Mouse (Mus musculus): ENCODE data around the gene Rims3.
A peak's percentile ranks its signal among the peaks of the same experiment; 100 is the strongest.

Gene Rims3

DNA sequence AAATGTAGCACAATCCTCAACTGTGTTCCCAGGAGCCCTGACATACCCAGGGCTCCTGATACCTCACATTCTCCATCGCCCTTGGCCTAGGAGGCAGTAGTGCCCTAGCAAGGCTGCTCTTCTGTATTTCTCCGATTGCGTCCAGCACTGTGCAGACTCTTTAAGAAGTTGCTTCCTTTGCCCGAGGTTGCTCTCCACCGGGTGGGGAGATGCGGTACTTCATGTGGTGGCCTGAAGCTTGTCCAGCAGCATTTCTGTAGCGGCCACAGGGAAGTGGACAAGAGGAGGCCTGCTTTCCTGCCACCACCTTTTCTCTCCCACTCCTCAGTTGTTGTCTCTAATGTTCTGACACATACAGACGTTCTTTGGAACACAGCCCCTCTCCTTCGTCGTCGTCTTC lies 40.0 kb downstream of the Rims3 start:
- no peak for DNase-seq

GRCm38 (mm10) chr4:120895226-120895625 lies 40.6 kb downstream of the Rims3 start:
- no peak for DNase-seq

DNA sequence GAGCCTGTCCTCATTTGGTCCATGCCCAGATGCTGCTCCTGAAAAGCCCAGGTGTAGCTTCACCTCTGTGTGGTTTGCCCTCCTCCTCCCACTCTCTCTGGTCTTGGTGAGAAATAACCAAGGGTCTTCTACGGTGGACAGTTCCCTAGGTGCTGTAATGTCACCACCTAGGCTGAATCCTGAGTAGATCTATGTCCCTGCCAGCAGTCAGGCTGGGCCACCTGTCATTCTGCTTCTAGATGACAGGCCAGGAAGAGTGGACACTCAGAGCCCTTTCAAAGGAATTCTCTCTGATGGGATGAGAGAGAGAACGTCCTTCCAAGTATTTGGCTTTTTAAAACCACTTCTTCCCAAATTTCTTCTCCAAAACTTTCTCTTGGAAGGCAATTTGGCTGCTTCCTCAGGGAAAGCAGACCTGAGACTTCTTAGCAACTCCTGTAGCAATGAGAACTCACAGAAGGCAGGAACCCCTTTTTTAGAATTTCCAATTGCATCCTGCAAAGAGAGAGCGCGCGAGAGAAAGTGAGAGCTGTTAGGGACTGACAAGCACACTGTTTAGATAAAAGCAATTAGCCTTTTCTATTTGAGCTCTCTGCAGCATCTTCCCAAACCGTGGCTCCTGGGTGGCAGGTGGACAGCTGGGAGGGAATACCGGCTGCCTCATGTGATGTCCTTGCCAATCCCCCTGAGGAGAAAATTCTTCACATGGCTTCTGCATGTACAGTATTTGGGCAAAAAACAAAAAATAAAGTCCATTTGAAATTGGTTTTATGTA lies 41.4 kb downstream of the Rims3 start:
- DNase-seq = no peak

DNA sequence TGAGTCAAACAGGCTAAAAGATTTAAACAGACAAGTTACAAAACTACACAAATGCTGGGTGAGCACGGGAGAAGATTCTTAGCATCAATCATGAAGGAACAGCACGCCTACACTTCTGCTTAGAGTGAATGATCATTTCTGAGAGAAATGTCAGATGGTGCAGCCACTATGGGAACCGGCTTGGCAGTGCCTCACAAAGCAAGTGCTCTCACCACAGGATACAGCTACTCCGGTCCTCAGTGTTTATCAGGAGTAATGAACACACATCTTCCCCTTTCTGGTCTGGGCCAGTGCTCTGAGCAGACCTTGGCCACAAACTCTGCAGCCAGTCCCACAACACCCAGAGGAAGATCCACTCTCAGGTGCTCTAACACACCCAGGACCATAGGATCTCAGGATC lies 49.9 kb downstream of the Rims3 start:
- DNase-seq = no peak

GRCm38 (mm10) chr4:120905644-120906043 lies 51.0 kb downstream of the Rims3 start:
- DNase-seq = no peak

GRCm38 (mm10) chr4:120909558-120910150 lies 55.0 kb downstream of the Rims3 start:
- peak; percentile 56 for DNase-seq

DNA sequence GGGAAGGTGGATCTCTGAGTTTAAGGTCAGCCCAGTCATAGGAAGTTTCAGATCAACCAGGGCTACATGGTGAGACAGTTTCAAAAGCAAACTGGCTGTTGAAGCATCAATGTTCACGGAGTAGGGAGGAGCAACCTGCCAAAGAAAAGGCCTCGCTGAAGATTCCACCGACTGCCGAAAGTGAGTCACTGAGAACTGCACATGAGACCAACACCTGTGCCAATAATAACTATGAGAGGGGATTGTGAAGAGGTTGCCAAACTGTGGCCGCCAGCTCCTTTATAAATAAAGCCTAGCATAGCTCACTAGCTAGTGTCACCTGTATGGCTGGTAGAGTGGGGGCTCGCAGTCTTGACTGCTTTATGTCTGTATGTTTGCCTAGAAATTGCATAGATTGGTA lies 56.5 kb downstream of the Rims3 start:
- DNase-seq = no peak

GRCm38 (mm10) chr4:120912866-120913265 lies 58.2 kb downstream of the Rims3 start:
- DNase-seq = peak; percentile 26

DNA sequence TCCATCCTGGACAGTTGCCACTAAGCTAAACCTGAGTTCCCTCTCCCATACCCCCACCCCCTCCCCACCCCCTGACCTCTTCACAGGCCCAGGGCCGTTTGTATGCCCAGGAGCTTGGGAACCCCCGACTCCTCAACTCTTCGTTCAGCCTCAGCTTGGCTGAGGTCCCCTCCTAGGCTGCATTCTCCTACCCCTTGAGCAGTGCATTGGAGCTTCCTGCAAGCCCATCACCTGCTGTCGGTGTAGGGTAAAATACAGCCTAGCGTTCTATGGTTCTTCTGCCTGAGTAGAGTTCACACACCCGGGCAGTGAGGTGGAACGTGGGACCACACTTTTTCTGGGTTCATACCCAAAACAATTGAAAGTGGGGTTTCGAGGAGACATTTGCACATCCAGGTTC lies 58.8 kb downstream of the Rims3 start:
- DNase-seq = no peak

- DNase-seq = no peak
Observed at GRCm38 (mm10) chr4:120913861-120914260, 59.2 kb downstream of the Rims3 start.

DNA sequence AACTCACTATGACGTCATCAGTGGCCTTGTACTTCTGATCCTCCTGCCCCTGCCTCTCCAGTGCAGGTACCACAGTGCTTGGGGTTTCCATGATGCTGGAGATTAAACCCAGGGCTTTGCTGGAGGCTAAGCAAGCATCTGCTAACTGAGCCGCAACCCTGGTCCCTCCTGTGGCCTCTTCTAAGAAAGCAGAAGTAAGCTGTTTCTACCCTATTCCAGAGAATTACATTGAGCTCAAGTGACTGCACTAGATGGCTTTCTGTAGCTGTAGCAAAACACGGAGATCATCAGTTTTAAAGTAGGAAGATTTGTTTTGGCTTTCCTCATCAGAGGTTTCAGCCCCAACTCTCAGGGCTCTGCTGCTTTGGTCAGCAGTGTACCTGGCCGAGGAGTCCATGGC lies 59.9 kb downstream of the Rims3 start:
- DNase-seq = no peak

DNA sequence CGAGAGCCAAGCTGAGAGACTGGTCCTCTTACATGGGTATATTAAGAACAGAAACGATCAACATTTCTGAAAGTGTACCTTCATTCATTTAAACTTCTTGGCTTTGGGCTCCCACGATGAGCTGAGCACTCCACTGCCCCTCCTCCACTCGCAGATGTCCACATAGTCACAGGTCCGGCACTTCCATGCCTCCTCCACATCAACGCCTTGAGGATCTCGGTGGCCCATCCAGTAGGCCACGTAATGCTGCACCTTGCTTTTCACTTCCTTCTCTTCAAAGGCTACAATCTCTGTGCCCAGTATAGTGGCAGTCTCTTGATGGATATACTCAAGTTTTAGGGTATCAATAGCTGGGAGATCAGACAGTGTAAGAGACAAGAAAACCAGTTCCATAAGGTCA lies 66.8 kb downstream of the Rims3 start:
- DNase-seq = no peak

GRCm38 (mm10) chr4:120924554-120925299 lies 70.1 kb downstream of the Rims3 start, which contains the start of gene Exo5:
Gene Exo5 (minus strand): TSS chr4:120925017.
- peak; percentile 87 for DNase-seq

DNA sequence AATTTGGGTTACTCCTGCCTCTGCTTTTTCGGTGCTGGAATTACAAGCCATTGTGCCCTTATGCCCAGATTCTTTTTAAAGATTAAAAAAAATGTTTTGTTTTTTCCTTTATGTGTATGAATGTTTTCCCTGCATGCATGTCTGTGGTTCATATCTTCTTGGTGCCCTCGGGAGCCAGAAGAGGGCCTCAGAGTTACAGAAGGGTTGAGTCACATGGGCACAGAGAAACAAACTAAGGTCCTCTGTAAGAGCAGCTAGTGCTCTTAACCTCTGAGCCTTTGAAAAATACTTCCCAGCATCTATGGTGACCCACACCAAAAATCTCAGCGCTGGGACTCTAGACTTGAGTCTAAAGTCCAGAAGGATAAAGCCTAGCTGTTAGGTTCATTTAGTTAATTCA lies 70.8 kb downstream of the Rims3 start:
- peak; percentile 32 for DNase-seq

GRCm38 (mm10) chr4:120928686-120929085 lies 74.1 kb downstream of the Rims3 start:
- no peak for DNase-seq

GRCm38 (mm10) chr4:120930736-120931135 lies 76.1 kb downstream of the Rims3 start:
- DNase-seq = no peak

GRCm38 (mm10) chr4:120935006-120935405 lies 80.4 kb downstream of the Rims3 start:
- peak; percentile 23 for DNase-seq

All from kidney, adult 18-20 months (tissue).